Mouse (Mus musculus): ENCODE measurements around the gene Ift172. TPM values are rescaled to one million over a fixed set of nuclear protein-coding genes. Genes with fewer than 3 reads are reported as not detected.

The Ift172 gene
- polyA plus RNA-seq, 1 experiment from 2014 or later = 50.4 TPM

DNA sequence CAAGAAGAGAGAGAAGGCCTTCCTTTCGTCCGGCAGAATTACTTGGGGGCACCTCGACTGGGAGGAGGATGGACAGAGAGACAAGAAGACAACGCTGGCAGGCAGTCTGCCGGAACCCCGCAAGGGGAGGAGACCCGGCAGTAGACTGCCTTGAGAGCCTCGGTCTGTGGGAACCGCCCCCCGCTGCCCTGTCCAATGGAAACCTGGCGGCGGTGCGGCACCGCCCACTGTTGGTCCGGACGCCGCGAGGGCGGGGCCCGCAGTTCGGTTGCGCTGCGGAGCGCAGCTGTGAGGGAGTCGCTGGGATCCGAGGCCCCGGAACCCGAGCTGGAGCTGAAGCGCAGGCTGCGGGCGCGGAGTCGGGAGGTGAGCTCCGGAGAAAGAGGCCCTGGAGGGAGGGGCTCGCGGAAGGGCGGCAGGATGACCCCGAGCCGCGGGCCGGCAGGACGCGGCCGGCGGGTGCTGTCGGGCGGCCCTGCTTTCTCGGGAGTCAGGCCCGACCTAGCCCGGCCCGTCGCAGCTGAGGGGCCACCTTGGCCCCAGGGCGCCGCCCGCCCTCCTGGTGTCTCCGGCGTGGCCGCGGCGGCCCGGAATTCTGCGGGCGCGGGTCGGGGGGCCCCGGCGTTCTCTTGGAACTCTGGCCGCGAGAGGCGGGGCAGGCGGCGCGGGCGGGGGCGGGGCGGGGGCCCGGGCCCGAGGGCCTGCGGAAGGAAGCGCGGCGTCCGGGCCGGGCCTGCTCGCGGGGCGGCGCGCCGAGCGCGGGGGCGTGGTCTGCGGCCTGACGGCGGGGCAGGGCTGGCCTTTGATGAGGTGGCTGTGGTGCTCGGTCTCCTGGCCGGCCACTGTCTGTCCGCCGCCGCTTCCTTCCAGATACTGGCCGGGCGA is 50.0 kb downstream of the Ift172 start, which contains the start of the genes Nrbp1 and Gm9970:
Gene Nrbp1, plus strand, starts transcription at position 228 of the 885 bp plus-strand sequence.
Gene Gm9970, minus strand, starts transcription at position 596 of the 885 bp plus-strand sequence.
- H3K4me1 ChIP-seq (replicated peaks; ENCODE audit: control insufficient read depth, insufficient read depth, low read length) = peaks cover 7% of the 10 kb centered on the region; the same call in 1 of the 2 replicates
- ATAC-seq (replicated peaks; ENCODE audit: low FRiP score) (peak; percentile 99), DNase-seq (ENCODE audit: low spot score) (peak; percentile 97)
- no peaks in the 10 kb centered on the region for H3K27me3 ChIP-seq (ENCODE audit: control insufficient read depth, insufficient read depth, low read length)
- H3K36me3 ChIP-seq (ENCODE audit: control insufficient read depth, insufficient read depth, low read length) = peaks cover 10% of the 10 kb centered on the region; the same call in 1 of the 2 replicates
- H3K27ac ChIP-seq (ENCODE audit: low read depth, low read length) = peak within 1 kb of the TSS; percentile 94
- peak within 1 kb of the TSS; percentile 94 for H3K4me3 ChIP-seq (ENCODE audit: low read depth, low read length)
- H3K9me3 ChIP-seq (ENCODE audit: control insufficient read depth, low read length) = no peaks in the 10 kb centered on the region
- peak within 1 kb of the TSS; percentile 94 for H3K9ac ChIP-seq (ENCODE audit: low read length)
- peak within 1 kb of the TSS; percentile 84 for H3K4me2 ChIP-seq (ENCODE audit: low read depth, low read length, severe bottlenecking)
- under 1% methylated on average over 71 of the region's 103 CpGs for WGBS

DNA sequence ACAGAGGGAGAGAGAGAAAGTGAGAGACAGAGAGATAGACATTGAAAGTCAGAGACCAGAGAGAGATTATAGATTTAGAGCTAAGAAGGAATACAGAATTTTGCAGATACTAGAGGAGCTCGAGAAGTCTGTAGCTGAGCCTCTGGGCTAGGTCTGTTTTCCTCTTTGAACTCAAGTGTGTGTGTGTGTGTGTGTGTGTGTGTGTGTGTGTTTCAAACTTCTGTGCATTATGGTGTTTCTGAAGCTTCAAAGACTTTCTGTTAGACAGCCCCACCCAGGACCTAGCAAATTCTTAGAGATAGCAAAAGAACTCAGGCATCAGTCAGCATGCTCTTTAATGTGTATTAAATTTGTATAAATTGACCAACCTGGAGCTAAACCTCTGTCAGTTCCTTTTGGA is 64.3 kb downstream of the Ift172 start:
- Histone ChIP-seq H3K27me3 (ENCODE audit: control insufficient read depth, insufficient read depth, low read length) (no peaks in the 10 kb centered on the region), H3K4me3 (ENCODE audit: low read depth, low read length) (no peak overlapping the region), H3K4me2 (ENCODE audit: low read depth, low read length, severe bottlenecking) (no peak overlapping the region), H3K27ac (ENCODE audit: low read depth, low read length) (no peak overlapping the region), H3K9me3 (ENCODE audit: control insufficient read depth, low read length) (no peaks in the 10 kb centered on the region), H3K9ac (ENCODE audit: low read length) (no peak overlapping the region), H3K4me1 (replicated peaks; ENCODE audit: control insufficient read depth, insufficient read depth, low read length) (no peaks in the 10 kb centered on the region), H3K36me3 (ENCODE audit: control insufficient read depth, insufficient read depth, low read length) (no peaks in the 10 kb centered on the region)
- no peak for ATAC-seq (replicated peaks; ENCODE audit: low FRiP score)
- DNase-seq (ENCODE audit: low spot score) = no peak
- WGBS = 86% methylated on average over 1 of the region's 1 CpGs

DNA sequence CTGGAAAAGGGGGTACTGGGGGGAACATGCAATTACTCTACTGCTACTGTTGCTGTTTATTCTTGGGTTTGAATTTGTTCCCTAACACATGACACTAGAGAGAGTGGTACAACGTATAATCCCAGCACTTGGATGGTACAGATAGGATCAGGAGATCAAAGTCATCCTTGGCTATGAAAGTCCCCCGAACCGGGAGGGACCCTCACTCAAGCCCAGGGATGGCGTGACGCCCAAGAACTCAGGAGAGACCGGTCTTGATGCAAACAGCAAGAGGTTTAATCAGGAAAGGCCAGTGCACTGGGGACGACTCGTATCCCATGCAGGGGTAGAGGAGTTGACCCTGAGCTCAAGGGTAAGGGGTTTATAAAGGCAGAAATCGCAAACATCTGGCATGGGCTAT is 68.2 kb downstream of the Ift172 start:
- Histone ChIP-seq H3K9ac (ENCODE audit: low read length) (no peak overlapping the region), H3K9me3 (ENCODE audit: control insufficient read depth, low read length) (no peaks in the 10 kb centered on the region), H3K4me2 (ENCODE audit: low read depth, low read length, severe bottlenecking) (no peak overlapping the region), H3K4me1 (replicated peaks; ENCODE audit: control insufficient read depth, insufficient read depth, low read length) (no peaks in the 10 kb centered on the region; the same call in 1 of the 2 replicates), H3K27me3 (ENCODE audit: control insufficient read depth, insufficient read depth, low read length) (no peaks in the 10 kb centered on the region), H3K4me3 (ENCODE audit: low read depth, low read length) (no peak overlapping the region), H3K27ac (ENCODE audit: low read depth, low read length) (no peak overlapping the region), H3K36me3 (ENCODE audit: control insufficient read depth, insufficient read depth, low read length) (no peaks in the 10 kb centered on the region)
- ATAC-seq (replicated peaks; ENCODE audit: low FRiP score) = no peak
- DNase-seq (ENCODE audit: low spot score) = no peak
- WGBS = 95% methylated on average over 9 of the region's 9 CpGs

DNA sequence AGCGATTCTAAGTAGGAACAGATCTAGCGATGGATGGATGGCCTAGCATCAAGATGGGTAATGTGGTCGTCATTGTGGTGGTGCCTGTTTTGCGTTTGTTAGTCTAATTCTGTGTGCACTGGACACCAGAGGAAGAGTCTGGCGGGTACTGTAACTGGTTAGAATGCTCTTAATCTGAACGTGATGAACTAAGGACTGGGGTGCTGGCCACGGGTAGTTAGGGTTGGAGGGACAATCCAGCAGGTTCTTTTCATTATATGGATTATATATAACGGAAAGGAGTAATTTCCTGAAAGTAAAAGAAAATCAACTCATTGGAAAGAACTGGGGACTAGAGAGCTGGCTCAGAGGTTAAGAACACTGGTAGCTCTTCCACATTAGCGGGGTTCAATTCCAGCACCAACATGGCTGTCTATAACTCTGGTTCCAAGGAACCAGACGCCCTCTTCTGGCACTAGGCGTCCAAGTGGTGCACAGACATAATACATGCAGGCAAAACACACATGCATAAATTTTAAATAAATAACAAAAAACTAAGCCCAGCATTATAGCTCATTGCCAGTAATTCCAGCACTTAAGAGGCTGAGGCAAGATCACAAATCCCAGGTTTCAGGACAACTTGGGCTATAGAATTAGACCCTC is 69.5 kb downstream of the Ift172 start:
- H3K9me3 ChIP-seq (ENCODE audit: control insufficient read depth, low read length) = no peaks in the 10 kb centered on the region
- DNase-seq (ENCODE audit: low spot score) (peak; percentile 73), ATAC-seq (replicated peaks; ENCODE audit: low FRiP score) (peak; percentile 12; the same call in 1 of the 2 replicates)
- H3K9ac ChIP-seq (ENCODE audit: low read length) = peak overlapping the region; percentile 92
- H3K4me1 ChIP-seq (replicated peaks; ENCODE audit: control insufficient read depth, insufficient read depth, low read length) = no peaks in the 10 kb centered on the region; the same call in 1 of the 2 replicates
- peak overlapping the region; percentile 81 for H3K4me2 ChIP-seq (ENCODE audit: low read depth, low read length, severe bottlenecking)
- H3K36me3 ChIP-seq (ENCODE audit: control insufficient read depth, insufficient read depth, low read length) = no peaks in the 10 kb centered on the region
- H3K27ac ChIP-seq (ENCODE audit: low read depth, low read length) = peak overlapping the region; percentile 86
- H3K4me3 ChIP-seq (ENCODE audit: low read depth, low read length) = peak overlapping the region; percentile 95
- no peaks in the 10 kb centered on the region for H3K27me3 ChIP-seq (ENCODE audit: control insufficient read depth, insufficient read depth, low read length)
- 14% methylated on average over 11 of the region's 11 CpGs for WGBS

DNA sequence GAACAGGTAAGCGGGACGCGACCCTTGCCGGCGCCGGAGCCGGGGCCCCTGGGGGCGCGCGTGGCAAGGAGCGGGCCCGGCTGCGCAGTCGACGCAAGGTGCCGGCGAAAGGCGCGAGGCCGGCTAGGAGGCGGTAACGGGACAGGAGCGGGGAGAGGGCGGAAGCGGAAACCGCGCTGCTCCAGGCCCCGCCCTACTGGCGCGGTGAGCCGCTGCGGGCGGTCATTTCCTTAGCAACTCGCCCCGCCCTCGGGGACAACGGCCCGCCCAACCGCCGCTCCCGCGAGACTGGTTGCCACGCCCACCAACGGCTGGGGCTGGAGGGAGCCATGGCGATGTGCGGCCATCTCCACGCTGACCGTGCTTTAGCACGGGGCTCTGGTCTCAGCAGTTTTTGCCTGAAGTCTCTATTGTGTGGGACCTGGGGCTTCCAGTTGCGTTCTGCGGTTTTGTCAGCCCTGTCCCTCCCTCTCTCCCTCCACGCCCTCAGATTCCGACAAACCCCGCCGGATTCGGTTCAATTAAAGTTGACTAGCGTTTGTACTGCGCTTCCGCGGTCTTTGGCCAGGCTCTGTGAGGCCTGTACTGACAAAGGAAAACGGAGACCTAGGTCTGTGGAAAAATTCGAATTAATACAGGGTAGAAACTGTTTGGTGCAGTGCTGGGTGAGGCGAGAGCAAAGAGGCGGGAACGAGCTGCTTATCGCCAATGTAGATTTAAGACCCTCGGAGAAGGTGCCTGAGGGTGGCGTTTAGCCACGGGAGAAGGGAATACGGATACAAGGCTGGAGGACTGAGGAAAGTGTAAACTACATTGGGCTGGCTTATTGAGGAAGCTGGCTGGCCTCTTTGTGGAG is 70.2 kb downstream of the Ift172 start, which contains the start of gene Ppm1g:
Gene Ppm1g, minus strand, starts transcription at position 240 of the 856 bp plus-strand sequence.
- Histone ChIP-seq H3K27me3 (ENCODE audit: control insufficient read depth, insufficient read depth, low read length) (no peaks in the 10 kb centered on the region), H3K4me1 (replicated peaks; ENCODE audit: control insufficient read depth, insufficient read depth, low read length) (no peaks in the 10 kb centered on the region; the same call in 1 of the 2 replicates), H3K4me3 (ENCODE audit: low read depth, low read length) (peak within 1 kb of the TSS; percentile 95), H3K4me2 (ENCODE audit: low read depth, low read length, severe bottlenecking) (peak within 1 kb of the TSS; percentile 81), H3K27ac (ENCODE audit: low read depth, low read length) (peak within 1 kb of the TSS; percentile 86), H3K9me3 (ENCODE audit: control insufficient read depth, low read length) (no peaks in the 10 kb centered on the region), H3K36me3 (ENCODE audit: control insufficient read depth, insufficient read depth, low read length) (no peaks in the 10 kb centered on the region), H3K9ac (ENCODE audit: low read length) (peak within 1 kb of the TSS; percentile 92)
- DNase-seq (ENCODE audit: low spot score) (peak; percentile 99), ATAC-seq (replicated peaks; ENCODE audit: low FRiP score) (peak; percentile 96)
- WGBS = under 1% methylated on average over 68 of the region's 70 CpGs

DNA sequence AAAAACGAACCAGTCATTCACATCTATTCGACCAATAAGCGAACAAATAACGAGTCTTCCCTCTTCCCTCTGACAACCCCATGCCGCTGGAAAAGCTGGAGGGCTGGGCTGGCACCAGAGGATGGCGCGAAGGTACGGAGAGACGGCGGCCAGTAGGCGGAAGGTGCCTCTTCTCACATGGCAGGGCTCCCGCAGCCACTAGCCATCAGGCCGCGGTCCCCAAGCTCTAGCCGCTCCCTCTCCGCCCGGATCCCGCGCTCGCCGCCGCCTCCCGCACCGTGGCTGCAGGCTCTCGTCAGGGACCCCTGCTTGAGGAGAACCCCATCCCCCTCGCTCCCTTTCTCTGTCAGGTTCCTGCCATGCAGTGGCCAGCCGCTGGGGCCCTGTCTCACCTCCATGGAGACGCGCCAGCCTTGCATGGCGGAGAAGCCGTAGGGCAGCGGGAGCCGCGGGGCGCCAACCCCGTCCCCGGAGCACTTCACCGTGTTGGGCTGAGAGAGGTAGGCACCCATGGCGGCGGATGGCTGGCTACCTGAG is 70.9 kb downstream of the Ift172 start:
- WGBS = under 1% methylated on average over 30 of the region's 40 CpGs
- H3K36me3 ChIP-seq (ENCODE audit: control insufficient read depth, insufficient read depth, low read length) = no peaks in the 10 kb centered on the region
- DNase-seq (ENCODE audit: low spot score) (no peak), ATAC-seq (replicated peaks; ENCODE audit: low FRiP score) (peak; percentile 82)
- H3K4me2 ChIP-seq (ENCODE audit: low read depth, low read length, severe bottlenecking) = peak overlapping the region; percentile 81
- H3K27me3 ChIP-seq (ENCODE audit: control insufficient read depth, insufficient read depth, low read length) = no peaks in the 10 kb centered on the region
- H3K9me3 ChIP-seq (ENCODE audit: control insufficient read depth, low read length) = no peaks in the 10 kb centered on the region
- no peaks in the 10 kb centered on the region; the same call in 1 of the 2 replicates for H3K4me1 ChIP-seq (replicated peaks; ENCODE audit: control insufficient read depth, insufficient read depth, low read length)
- peak overlapping the region; percentile 95 for H3K4me3 ChIP-seq (ENCODE audit: low read depth, low read length)
- H3K9ac ChIP-seq (ENCODE audit: low read length) = peak overlapping the region; percentile 92
- peak overlapping the region; percentile 85 for H3K27ac ChIP-seq (ENCODE audit: low read depth, low read length)

DNA sequence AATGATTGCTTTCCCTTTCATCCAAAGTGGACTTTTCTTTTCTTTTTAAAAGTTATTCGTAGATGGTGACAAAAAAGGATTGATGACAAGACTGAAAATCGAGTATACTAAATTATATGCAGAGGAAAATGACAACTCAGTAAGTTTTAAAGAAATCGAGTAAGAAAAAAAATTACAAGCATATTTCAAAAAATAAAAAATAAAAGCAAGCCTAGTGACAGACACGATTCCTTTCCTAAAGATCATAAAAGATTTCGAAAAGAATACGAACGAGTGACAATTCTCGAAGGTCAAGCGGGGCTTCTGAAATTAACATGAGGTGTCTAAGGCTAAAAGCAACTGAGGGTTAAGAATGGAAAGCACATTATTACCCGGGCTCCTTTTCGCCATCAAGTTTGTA is 71.4 kb downstream of the Ift172 start:
- Histone ChIP-seq H3K4me1 (replicated peaks; ENCODE audit: control insufficient read depth, insufficient read depth, low read length) (no peaks in the 10 kb centered on the region; the same call in 1 of the 2 replicates), H3K4me3 (ENCODE audit: low read depth, low read length) (peak overlapping the region; percentile 95), H3K9ac (ENCODE audit: low read length) (peak overlapping the region; percentile 92), H3K36me3 (ENCODE audit: control insufficient read depth, insufficient read depth, low read length) (no peaks in the 10 kb centered on the region), H3K9me3 (ENCODE audit: control insufficient read depth, low read length) (no peaks in the 10 kb centered on the region), H3K27ac (ENCODE audit: low read depth, low read length) (peak overlapping the region; percentile 85; the same call in 1 of the 2 replicates), H3K27me3 (ENCODE audit: control insufficient read depth, insufficient read depth, low read length) (no peaks in the 10 kb centered on the region), H3K4me2 (ENCODE audit: low read depth, low read length, severe bottlenecking) (peak overlapping the region; percentile 81)
- ATAC-seq (replicated peaks; ENCODE audit: low FRiP score) (no peak), DNase-seq (ENCODE audit: low spot score) (no peak)
- 2% methylated on average over 11 of the region's 11 CpGs for WGBS

Measured in forebrain, embryonic 11.5 days (tissue).